Mouse (Mus musculus) inflammation-experienced regulatory T-cells, adult 16 weeks (primary cell): ENCODE data around the gene Ncstn. TPM values are rescaled to one million over a fixed set of nuclear protein-coding genes. Genes with fewer than 3 reads are reported as not detected.

Source experiments
- polyA plus RNA-seq: library from polyadenylated mRNA; unstranded; fragments of 100-300 nt; shearing (Covaris generic); gene quantifications from one replicate; pipeline ENCODE4 v1.2.1, GENCODE M21; 2017

Ncstn gene
- polyA plus RNA-seq = 167 TPM

DNA sequence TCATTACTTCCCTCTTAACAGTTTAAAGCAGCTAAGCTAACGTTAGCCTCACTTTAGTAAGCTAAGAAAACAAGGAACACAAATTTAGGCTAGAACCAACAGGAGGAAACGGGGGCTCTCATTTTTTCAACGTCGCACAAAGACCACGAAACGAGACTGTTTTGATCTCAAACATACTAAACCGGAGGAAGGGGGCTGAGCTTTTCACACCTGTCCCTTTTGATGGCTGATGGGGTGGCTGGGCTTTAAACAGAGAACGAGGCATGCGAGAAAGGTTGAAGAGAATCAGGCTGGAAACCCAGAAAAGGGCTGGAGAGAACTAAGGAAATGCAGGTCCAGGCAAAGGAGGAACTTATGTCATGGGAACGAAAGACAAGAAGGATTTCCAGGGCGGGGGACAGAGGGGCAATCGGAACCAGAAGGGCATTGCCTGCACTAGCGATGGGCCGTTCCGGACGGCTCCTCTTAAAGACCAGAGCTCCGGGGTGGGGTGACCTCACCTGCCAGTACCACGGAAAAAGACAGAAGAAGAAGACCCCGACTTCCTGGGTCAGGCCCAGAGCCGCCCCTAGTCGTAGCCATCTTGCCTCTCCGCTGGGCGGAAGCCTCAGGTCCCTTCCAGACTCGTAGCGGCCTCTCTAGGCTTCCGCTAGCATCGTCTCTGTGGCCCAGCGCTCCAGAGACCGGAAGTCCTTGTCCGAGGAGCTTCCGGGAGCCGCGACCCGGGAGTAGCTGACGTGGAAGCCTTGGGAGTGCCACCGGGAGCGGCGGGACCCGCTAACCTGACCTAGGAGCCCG is at the start of gene Ncstn, which contains the start of gene Copa:
TSS of gene Ncstn (minus strand) at position 695 of the 798 bp plus-strand sequence.
TSS of gene Copa (plus strand) at position 429 of the 798 bp plus-strand sequence.

DNA sequence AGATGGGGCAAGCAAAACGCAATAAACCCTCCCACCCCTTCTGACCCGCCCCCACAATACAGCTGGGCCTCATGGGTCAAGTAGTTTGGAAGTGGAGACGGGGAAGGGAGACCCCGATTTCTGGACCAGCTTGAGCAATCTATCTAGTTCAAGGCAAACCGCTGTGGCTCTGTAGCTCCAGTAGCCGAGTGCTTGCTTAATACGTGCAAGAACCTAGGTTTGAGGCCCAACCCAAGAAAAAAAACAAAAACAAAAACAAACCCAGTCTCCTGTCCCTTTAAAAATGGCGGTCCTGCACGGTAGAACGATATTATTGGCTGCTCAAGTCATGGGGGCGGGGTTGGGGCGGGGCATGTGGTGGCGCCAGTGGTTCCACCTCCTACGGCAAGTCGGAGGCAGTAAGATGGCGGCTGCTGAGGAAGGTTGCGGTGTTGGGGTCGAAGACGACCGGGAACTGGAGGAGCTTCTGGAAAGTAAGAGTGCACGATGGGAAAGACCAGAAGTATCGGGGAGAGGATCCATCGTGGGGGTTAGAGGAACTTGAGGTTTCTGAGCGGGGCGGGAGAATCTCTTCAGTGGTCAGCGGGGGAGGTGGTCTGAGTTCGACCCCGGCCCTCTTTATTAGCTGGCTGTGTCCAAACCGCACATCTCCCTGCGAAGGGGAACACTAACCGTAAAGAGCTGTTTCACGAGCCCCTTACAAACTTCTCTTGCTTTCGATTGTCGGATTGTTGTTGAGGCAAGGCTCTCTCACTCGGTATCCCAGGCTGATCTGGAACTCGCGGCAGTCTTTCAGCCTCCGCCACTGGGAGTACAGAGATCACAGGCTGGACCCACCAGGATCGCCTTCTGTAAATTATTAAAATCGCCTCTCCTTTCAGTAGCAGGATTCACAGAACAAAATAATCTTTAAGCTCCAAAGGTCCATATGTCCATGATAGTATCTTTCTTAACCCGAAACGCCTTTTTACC is 44.1 kb upstream of the Ncstn start, which contains the start of gene Pex19:
TSS of gene Pex19 (plus strand) at position 380 of the 972 bp plus-strand sequence.

DNA sequence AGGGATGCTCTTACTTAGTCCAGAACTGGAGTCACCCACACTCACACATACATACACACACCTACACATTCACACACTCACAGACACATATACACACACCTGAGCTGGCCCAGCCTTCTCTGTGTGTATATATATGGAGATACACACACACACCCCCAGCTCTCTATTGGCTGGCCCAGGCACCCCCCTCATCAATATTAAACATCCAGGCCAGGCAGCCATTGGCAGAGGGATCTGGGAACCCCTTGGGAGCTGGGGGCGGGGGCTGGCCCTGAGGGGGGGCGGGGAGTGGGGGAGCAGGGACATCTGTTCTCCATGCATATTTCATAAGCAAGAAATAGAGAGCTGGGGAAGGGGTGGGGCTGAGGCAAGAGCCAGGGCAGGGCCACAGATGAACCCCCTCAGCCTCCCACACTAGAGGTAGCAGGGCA is 25.1 kb downstream of the Ncstn start, which contains the start of gene Nhlh1:
TSS of gene Nhlh1 (minus strand) at position 83 of the 431 bp plus-strand sequence.

DNA sequence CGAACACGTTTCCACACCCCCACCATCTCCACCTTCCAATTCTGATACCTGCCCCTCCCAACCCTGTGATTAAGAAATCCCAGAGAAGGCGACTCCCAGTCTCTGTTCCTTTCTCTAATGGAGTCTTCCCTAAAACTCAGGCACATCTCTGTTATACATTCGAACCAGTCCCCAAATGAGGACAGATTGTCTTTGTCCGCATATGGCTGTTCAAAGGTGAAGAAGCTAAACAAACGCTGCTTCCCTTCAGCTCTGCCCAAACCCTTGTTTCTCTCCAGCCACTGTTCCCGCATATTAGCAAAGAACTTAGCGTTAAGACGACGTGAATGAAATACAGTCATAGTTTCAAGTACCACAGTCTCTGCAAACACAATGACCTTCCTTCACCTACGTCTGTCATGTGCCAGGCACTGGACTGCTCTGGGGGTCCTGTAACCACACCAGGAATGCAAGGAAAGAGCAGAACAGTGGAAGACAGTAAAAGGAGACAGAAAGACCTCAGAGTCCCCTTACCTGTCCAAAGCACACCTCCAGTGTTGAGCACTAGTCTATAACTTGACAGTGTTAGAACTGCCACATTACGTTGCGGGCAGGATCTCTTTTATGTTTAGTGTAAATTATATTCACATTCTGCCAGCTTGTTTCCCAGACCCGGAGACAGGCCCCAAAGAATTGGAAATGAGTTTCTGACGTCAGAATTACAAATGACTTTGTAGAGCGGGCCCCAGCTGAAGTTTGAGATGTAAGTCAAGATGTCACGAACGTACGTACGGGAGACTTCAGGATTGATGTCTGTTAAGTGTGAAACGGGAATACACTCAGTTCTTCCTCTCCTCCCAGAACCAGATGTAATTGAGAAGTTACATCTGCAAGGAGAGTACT is 54.0 kb downstream of the Ncstn start, which contains the start of gene Vangl2:
TSS of gene Vangl2 (minus strand) at position 51 of the 882 bp plus-strand sequence.

Other genes with a start within 250 kb of the Ncstn start
- gene Cd84, start 243.1 kb downstream of the Ncstn start, polyA plus RNA-seq = 170 TPM
- 0.94 TPM for gene Gm10521, start 187.1 kb downstream of the Ncstn start, polyA plus RNA-seq
- gene Slamf6, start 165.3 kb downstream of the Ncstn start, polyA plus RNA-seq = 552 TPM
- 2.1 TPM for gene Vangl2, start 54.4 kb downstream of the Ncstn start, polyA plus RNA-seq
- not detected for gene Nhlh1, start 25.2 kb downstream of the Ncstn start, polyA plus RNA-seq
- 315 TPM for gene Copa, start 266 bp downstream of the Ncstn start, polyA plus RNA-seq
- 59.9 TPM for gene Pex19, start 44.0 kb upstream of the Ncstn start, polyA plus RNA-seq
- gene Dcaf8, start 65.3 kb upstream of the Ncstn start, polyA plus RNA-seq = 189 TPM
- gene Pea15a, start 124.0 kb upstream of the Ncstn start, polyA plus RNA-seq = 82.7 TPM
- not detected for gene Casq1, start 137.1 kb upstream of the Ncstn start, polyA plus RNA-seq
- gene Atp1a4, start 175.6 kb upstream of the Ncstn start, polyA plus RNA-seq = not detected
- 41.7 TPM for gene Igsf8, start 178.8 kb upstream of the Ncstn start, polyA plus RNA-seq
- 0.06 TPM for gene Atp1a2, start 215.3 kb upstream of the Ncstn start, polyA plus RNA-seq
- gene Kcnj9, start 246.5 kb upstream of the Ncstn start, polyA plus RNA-seq = 0.12 TPM